Mouse (Mus musculus): ENCODE results near the gene Gm8011.
"Not testable (repeated sequence)": the region's sequence is repeated elsewhere in the genome, so short reads cannot be mapped to it uniquely, and the experiment has no call there.

The Gm8011 gene

GRCm38 (mm10) chr14:42463581-42463980 lies at the start of gene Gm8011:
TSS of gene Gm8011 (plus strand) at chr14:42463881.
- CTCF ChIA-PET = not testable (repeated sequence)

GRCm38 (mm10) chr14:42439573-42439972 lies 24.1 kb upstream of the Gm8011 start, which contains the start of gene Gm8005:
TSS of gene Gm8005 (minus strand) at chr14:42439673.
- CTCF ChIA-PET = not testable (repeated sequence)

DNA sequence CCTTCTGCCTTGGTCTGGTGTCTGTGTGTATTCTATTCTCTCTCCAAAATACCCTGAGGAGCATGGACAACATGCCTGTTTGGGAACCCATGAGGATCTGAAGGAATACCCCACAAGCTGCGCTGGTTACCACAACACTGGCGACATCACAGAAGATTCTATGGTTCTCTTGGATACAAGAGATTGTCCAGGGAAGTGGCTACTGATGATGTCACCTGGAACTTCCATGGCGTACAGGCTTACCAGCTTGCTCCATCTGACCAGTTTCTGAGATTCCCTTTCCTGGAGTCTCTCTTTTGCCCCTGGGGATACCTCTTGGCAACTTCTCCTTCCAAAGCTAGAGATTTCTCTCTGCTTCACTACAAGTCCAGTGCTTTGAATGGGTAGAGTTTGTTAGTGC lies 38.6 kb downstream of the Gm8011 start, which contains the start of gene Gm8020:
Gene Gm8020 (minus strand): TSS at position 101 of the 400 bp plus-strand sequence.
- CTCF ChIA-PET = not testable (repeated sequence)
